Mouse (Mus musculus) cortical plate, adult 2 months (tissue): ENCODE measurements at regions not wholly inside any gene's neighbourhood (a gene's known extent, or its start where the extent isn't known, plus 50 kb on each side); places are given as distances from the start of the nearest gene placed in this dataset.

Experiments
- H3K27ac ChIP-seq: fragments of 200-500 bp; 2 replicates; pipeline ENCODE4 v1.5.1; 2012; ENCODE audit warnings: low read length, control low read depth, inconsistent platforms; ENCODE audit not compliant: insufficient read depth
- H3K4me1 ChIP-seq: fragments of 200-500 bp; 2 replicates; pipeline ENCODE4 v1.6.1; 2011; ENCODE audit warnings: low read length; ENCODE audit not compliant: control insufficient read depth, insufficient read depth
- H3K4me3 ChIP-seq: fragments of 200-500 bp; 2 replicates; pipeline ENCODE4 v1.5.1; 2011; ENCODE audit warnings: mild to moderate bottlenecking, low read length, control low read depth; ENCODE audit not compliant: insufficient read depth
- CTCF ChIP-seq: fragments of 200-500 bp; IDR thresholded peaks from 2 replicates; pipeline ENCODE4 v1.5.1; 2011; ENCODE audit warnings: mild to moderate bottlenecking, control low read depth, low read length; ENCODE audit not compliant: insufficient read depth; ENCODE audit errors: extremely low read depth
- POLR2A ChIP-seq: fragments of 200-500 bp; IDR thresholded peaks from 2 replicates; pipeline ENCODE4 v1.6.1; 2011; ENCODE audit warnings: mild to moderate bottlenecking, low read length, control low read depth; ENCODE audit not compliant: insufficient read depth; ENCODE audit errors: extremely low read depth

DNA sequence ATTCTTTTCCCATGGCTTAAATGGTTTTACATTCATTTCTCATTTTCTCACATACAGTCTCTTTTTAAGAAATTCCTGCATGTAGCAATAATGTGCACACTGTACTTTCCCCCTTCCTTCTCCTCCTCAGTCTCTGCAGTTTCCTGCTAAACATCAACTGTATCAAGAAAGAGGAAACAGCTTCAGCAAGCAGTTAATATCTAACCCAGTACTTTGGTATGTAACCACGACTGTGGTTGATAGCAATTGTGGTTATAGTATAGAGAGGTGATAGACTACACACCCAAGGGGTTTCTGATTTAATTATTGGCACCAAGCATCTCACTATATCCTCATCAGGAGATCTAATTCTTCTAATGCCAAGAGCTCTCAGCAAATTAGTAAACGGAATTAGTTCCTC is 52.8 kb upstream of the Eci2 start:
- Histone ChIP-seq H3K4me3 (no peak overlapping the region), H3K4me1 (no peaks in the 10 kb centered on the region), H3K27ac (no peak overlapping the region)
- TF ChIP-seq POLR2A (no peak), CTCF (no peak)

- no peak overlapping the region for H3K4me3 ChIP-seq
- TF ChIP-seq POLR2A (no peak), CTCF (no peak)
- H3K27ac ChIP-seq: no peak overlapping the region
- H3K4me1 ChIP-seq: no peaks in the 10 kb centered on the region
Observed at GRCm38 (mm10) chr13:35085386-35085785, 58.5 kb upstream of the Eci2 start.

DNA sequence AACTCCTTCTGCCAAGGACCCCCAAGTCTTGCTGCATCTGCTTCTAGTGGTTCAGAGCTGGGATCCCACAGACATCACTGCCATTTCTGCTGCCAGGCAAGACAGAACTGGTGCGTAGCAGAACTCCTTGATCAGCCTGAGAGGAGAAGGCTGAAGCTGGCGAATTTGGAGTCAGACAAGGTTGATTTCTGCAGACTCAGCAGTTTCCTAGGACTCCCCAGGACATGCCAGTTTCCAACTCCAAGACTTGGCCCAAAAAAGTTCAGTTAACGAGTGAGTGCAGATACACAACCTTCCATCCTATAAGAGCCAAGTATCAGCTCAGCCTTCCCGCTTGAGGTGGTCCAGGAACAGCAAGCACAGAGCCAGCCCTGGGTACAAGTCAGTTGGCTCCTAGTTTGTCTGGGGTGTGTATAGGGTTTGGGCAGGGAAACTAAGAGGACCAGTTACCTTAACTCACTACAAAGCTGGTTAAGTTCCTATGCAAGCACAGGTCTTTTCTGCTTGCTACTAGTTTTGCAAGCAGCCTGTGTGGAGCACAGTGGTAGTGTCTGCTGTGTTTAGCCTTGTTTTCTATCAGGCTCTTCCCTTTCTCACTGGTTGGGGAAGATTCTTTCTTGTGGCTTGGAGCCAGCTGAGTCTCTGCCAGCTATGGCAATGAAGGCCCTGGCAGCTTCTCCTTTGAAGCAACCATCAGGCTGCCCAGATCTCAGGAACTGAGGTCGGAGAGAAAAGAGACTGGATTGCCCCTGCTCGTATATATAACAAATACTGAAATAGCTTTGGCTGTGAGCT is 60.5 kb upstream of the Eci2 start:
- TF ChIP-seq POLR2A (no peak), CTCF (no peak)
- Histone ChIP-seq H3K27ac (no peak overlapping the region), H3K4me1 (no peaks in the 10 kb centered on the region), H3K4me3 (no peak overlapping the region)

DNA sequence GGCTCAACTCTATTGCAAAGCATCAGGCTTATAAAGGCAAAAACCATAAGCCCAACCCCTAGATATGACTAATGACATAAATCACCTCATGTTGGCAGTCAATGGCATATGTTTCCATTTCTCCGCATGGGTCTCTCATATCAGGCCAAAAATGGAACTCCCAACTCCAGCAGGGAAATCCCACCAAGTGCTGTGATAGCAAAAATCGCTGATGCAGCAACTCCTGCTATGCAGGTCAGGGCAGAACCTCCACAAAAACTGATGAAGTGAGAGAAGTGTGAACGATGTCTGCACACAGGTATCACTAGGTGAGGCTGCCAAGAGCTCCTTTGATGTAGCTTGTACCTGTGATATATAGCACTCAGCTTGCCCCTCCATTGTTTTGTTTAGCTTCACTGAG is 64.3 kb upstream of the Eci2 start:
- no peak for TF ChIP-seq POLR2A
- no peak for TF ChIP-seq CTCF
- Histone ChIP-seq H3K4me3 (no peak overlapping the region), H3K4me1 (no peaks in the 10 kb centered on the region)

DNA sequence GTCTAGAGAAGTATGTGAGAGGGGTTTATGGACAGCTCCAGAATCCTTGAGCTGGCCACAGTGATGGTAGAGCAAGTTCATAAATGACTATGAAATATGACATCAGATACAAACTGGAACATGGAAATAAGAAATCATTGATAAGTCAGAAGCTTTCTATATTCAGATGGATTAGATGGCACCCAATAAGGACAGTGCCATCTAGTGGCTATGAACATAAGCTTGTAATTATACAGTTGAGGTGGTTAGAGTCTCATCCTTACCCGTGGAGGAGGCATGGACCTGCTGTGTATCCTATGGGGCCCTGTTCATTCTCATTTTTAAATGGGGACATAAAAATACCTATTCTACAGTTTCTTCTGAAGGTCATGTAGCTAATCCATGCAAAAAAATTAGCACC is 92.9 kb upstream of the Eci2 start:
- H3K4me1 ChIP-seq: no peaks in the 10 kb centered on the region
- H3K4me3 ChIP-seq: no peak overlapping the region
- no peak overlapping the region for H3K27ac ChIP-seq
- TF ChIP-seq CTCF (no peak), POLR2A (no peak)

More for the DNA sequence above, 64.3 kb upstream of the Eci2 start:
- no peak overlapping the region for H3K27ac ChIP-seq

DNA sequence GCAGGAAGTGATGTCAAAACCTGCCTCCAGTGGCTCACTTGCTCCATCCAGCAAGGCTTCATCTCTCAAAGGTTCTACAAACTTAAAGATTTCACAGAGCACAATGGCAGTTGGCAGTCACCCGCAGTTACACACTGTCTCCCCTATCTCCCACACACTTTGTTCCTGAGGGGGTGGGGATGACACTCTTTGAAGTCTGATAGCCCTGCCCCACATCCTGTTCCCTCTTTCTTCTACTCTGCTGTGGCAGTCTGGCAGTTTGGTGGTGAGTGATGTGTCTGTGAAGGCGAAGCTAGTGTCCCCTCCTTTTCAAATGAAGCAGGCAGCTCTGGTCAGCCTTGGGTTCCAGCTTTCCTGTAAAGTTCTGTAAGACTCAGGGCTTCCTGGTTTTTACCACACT is 102.6 kb upstream of the Eci2 start:
- H3K4me3 ChIP-seq: no peak overlapping the region
- H3K27ac ChIP-seq: no peak overlapping the region
- no peak for TF ChIP-seq CTCF
- TF ChIP-seq POLR2A: no peak
- H3K4me1 ChIP-seq: peaks cover 6% of the 10 kb centered on the region

GRCm38 (mm10) chr13:35131272-35132185 is 104.6 kb upstream of the Eci2 start:
- Histone ChIP-seq H3K27ac (peak overlapping the region; percentile 83), H3K4me1 (peaks cover 6% of the 10 kb centered on the region), H3K4me3 (no peak overlapping the region)
- TF ChIP-seq POLR2A (no peak), CTCF (no peak)

- Histone ChIP-seq H3K4me1 (no peaks in the 10 kb centered on the region), H3K4me3 (no peak overlapping the region), H3K27ac (no peak overlapping the region)
- TF ChIP-seq CTCF (no peak), POLR2A (no peak)
Observed at GRCm38 (mm10) chr13:35151629-35152028, 124.7 kb upstream of the Eci2 start.

GRCm38 (mm10) chr13:35159456-35159855 is 132.6 kb upstream of the Eci2 start:
- Histone ChIP-seq H3K4me1 (no peaks in the 10 kb centered on the region), H3K4me3 (no peak overlapping the region), H3K27ac (no peak overlapping the region)
- TF ChIP-seq POLR2A (no peak), CTCF (no peak)

- Histone ChIP-seq H3K4me1 (no peaks in the 10 kb centered on the region), H3K4me3 (no peak overlapping the region)
- no peak for TF ChIP-seq POLR2A
- no peak for TF ChIP-seq CTCF
Observed at GRCm38 (mm10) chr13:35160767-35161166, 133.9 kb upstream of the Eci2 start.

More at GRCm38 (mm10) chr13:35160767-35161166, 133.9 kb upstream of the Eci2 start:
- no peak overlapping the region for H3K27ac ChIP-seq
